Mouse (Mus musculus) MEL (cell line): ENCODE measurements around the gene Olfr520.

Experiments
- BHLHE40 ChIP-seq: IDR thresholded peaks from 2 replicates; pipeline ENCODE4 v1.6.1; 2012; ENCODE audit warnings: low read depth, mild to moderate bottlenecking, inconsistent platforms, low read length, improper control_type of control experiment, borderline replicate concordance
- CTCF ChIP-seq, 3 experiments: IDR thresholded peaks in 2 of 3; conservative IDR thresholded peaks in 1 of 3; 2 replicates each; pipeline ENCODE4 v1.5.1; 2011 to 2012; ENCODE audit warnings: low read length in 3 of 3, low read depth in 2 of 3, mild to moderate bottlenecking in 2 of 3, improper control_type of control experiment in 1 of 3, inconsistent platforms in 1 of 3, mixed read lengths in 1 of 3, moderate library complexity in 1 of 3; ENCODE audit not compliant: control insufficient read depth in 1 of 3, insufficient read depth in 1 of 3, poor library complexity in 1 of 3, severe bottlenecking in 1 of 3
- E2F4 ChIP-seq: IDR thresholded peaks from 2 replicates; pipeline ENCODE4 v1.6.1; 2011; ENCODE audit warnings: low read depth, low read length, improper control_type of control experiment, borderline replicate concordance
- EP300 ChIP-seq, 2 experiments: IDR thresholded peaks; 2 replicates each; pipeline ENCODE4 v1.6.1; 2011; ENCODE audit warnings: improper control_type of control experiment in 2 of 2, low read length in 2 of 2, low read depth in 1 of 2, mild to moderate bottlenecking in 1 of 2
- JUND ChIP-seq: IDR thresholded peaks from 2 replicates; pipeline ENCODE4 v1.6.1; 2011; ENCODE audit warnings: low read depth, mild to moderate bottlenecking, improper control_type of control experiment, low read length
- KAT2A ChIP-seq: conservative IDR thresholded peaks from 2 replicates; pipeline ENCODE4 v1.6.1; 2012; ENCODE audit warnings: low read depth, low read length, improper control_type of control experiment, inconsistent platforms
- MAFK ChIP-seq: IDR thresholded peaks from 2 replicates; pipeline ENCODE4 v1.6.1; 2011; ENCODE audit warnings: low read depth, mild to moderate bottlenecking, low read length, improper control_type of control experiment, borderline replicate concordance
- NELFE ChIP-seq: IDR thresholded peaks from 2 replicates; pipeline ENCODE4 v1.6.1; 2011; ENCODE audit warnings: low read depth, low read length, improper control_type of control experiment
- POLR2A ChIP-seq, 2 experiments: IDR thresholded peaks; 2 replicates each; pipeline ENCODE4 v1.6.1; 2011 to 2012; ENCODE audit warnings: low read length in 2 of 2, mild to moderate bottlenecking in 2 of 2, control low read depth in 1 of 2, improper control_type of control experiment in 1 of 2, low read depth in 1 of 2, moderate library complexity in 1 of 2; ENCODE audit not compliant: control insufficient read depth in 1 of 2, insufficient read depth in 1 of 2, poor library complexity in 1 of 2
- POLR2AphosphoS5 ChIP-seq: IDR thresholded peaks from 2 replicates; pipeline ENCODE4 v1.6.1; 2012; ENCODE audit warnings: low read depth, borderline replicate concordance, mild to moderate bottlenecking, inconsistent platforms, low read length, moderate library complexity, mixed read lengths
- SMC3 ChIP-seq: IDR thresholded peaks from 2 replicates; pipeline ENCODE4 v1.6.1; 2011; ENCODE audit warnings: low read depth, low read length, improper control_type of control experiment
- TAL1 ChIP-seq: IDR thresholded peaks from 2 replicates; pipeline ENCODE4 v1.6.1; 2012; ENCODE audit warnings: mild to moderate bottlenecking, inconsistent platforms, low read length, moderate library complexity, mixed read lengths
- TCF12 ChIP-seq: IDR thresholded peaks from 2 replicates; pipeline ENCODE4 v1.6.1; 2014; ENCODE audit warnings: low read depth, mild to moderate bottlenecking, inconsistent platforms, low read length, improper control_type of control experiment, moderate library complexity

DNA sequence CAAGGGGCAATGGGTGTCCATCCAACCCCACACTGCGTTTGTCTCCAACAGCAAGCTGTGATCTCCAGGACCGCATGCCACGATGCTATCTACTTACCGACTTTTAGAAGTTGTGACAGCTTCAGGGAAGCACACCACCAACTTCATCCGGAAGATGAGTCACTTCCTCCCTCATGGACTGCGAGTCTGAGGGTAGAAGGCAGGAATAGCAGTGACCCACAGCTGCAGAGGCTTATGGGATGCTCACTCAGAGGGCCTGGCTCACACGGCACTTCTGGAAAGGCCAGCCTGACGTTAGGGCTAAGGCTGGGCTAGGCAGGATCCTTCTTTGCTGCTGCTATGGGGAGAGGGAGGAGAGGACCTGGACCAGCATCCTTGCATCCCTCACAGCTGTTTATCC, 18.9 kb upstream of the Olfr520 start, which contains the start of gene Slco2b1:
- no peak for TF ChIP-seq NELFE
- no peak for TF ChIP-seq CTCF (IDR thresholded peaks at IDR 0.05 in 2 of 3, conservative IDR thresholded peaks at IDR 0.05 in 1 of 3; ENCODE audit: control insufficient read depth in 1 of 3, insufficient read depth in 1 of 3, low read depth in 2 of 3, low read length in 3 of 3, poor library complexity in 1 of 3, severe bottlenecking in 1 of 3)
- TF ChIP-seq BHLHE40, result no peak
- TF ChIP-seq POLR2AphosphoS5, result no peak
- TF ChIP-seq JUND, result no peak
- no peak for TF ChIP-seq E2F4
- TF ChIP-seq KAT2A, result no peak
- no peak for TF ChIP-seq EP300 (IDR thresholded peaks at IDR 0.05; ENCODE audit: low read depth in 1 of 2, low read length in 2 of 2)
- TF ChIP-seq TAL1, result no peak
- TF ChIP-seq POLR2A (IDR thresholded peaks at IDR 0.05; ENCODE audit: control insufficient read depth in 1 of 2, insufficient read depth in 1 of 2, low read depth in 1 of 2, low read length in 2 of 2, poor library complexity in 1 of 2), result no peak
- no peak for TF ChIP-seq TCF12
- no peak for TF ChIP-seq MAFK
- no peak for TF ChIP-seq SMC3
